29 mouse cellular contexts compared by ENCODE assay signal in genomic region chr19:30348924-30349323, GRCm38 (mm10).
"Had no signal": no experiment of that assay in that cellular context is flagged by ENCODE, and none has a peak within 500 bp of the region (broad histone marks: within the 10 kb centered on the region; RNA-seq: fewer than 3 reads in every experiment).

No protein-coding gene starts in this region.

- H3K36me3 ChIP-seq: embryonic facial prominence, embryonic 10.5 days; embryonic facial prominence, embryonic 12.5 days; embryonic facial prominence, embryonic 13.5 days; embryonic facial prominence, embryonic 15.5 days; forebrain, embryonic 10.5 days; forebrain, embryonic 12.5 days; forebrain, embryonic 15.5 days; heart, embryonic 12.5 days had no signal

- H3K27me3 ChIP-seq: embryonic facial prominence, embryonic 12.5 days; embryonic facial prominence, embryonic 13.5 days; embryonic facial prominence, embryonic 15.5 days; forebrain, embryonic 12.5 days; forebrain, embryonic 13.5 days; forebrain, embryonic 15.5 days; heart, embryonic 12.5 days had no signal

- DNase-seq: cerebellum, adult 8-10 months; cerebellum, adult 9-10 months; cerebellum, adult 9-11 months; cerebellum, postnatal 10 days; cerebellum, postnatal 14 days; cerebellum, postnatal 25 days; cerebellum, postnatal 36 days; embryo, embryonic 11 days; forebrain, postnatal 0 days; gastrocnemius, adult 2 months; gastrocnemius, postnatal 10 days; gastrocnemius, postnatal 14 days; gastrocnemius, postnatal 25 days; gastrocnemius, postnatal 36 days; heart, adult 18-20 months; heart, adult 2 months had no signal

- H3K4me3 ChIP-seq: embryonic facial prominence, embryonic 10.5 days; embryonic facial prominence, embryonic 12.5 days; embryonic facial prominence, embryonic 13.5 days; embryonic facial prominence, embryonic 15.5 days; erythroblast, embryonic 14.5 days; forebrain, embryonic 10.5 days; forebrain, embryonic 12.5 days; forebrain, embryonic 13.5 days; forebrain, embryonic 15.5 days; gastrocnemius, adult 2 months; heart, adult 2 months; heart, embryonic 12.5 days had no signal

- H3K4me2 ChIP-seq: embryonic facial prominence, embryonic 12.5 days; embryonic facial prominence, embryonic 13.5 days; embryonic facial prominence, embryonic 15.5 days; forebrain, embryonic 12.5 days; forebrain, embryonic 13.5 days; forebrain, embryonic 15.5 days; heart, embryonic 11.5 days; heart, embryonic 12.5 days had no signal

- H3K9ac ChIP-seq: embryonic facial prominence, embryonic 12.5 days; embryonic facial prominence, embryonic 13.5 days; embryonic facial prominence, embryonic 15.5 days; forebrain, embryonic 12.5 days; forebrain, embryonic 13.5 days; forebrain, embryonic 15.5 days; forebrain, postnatal 0 days; heart, embryonic 12.5 days had no signal

- H3K27ac ChIP-seq: embryonic facial prominence, embryonic 10.5 days; embryonic facial prominence, embryonic 12.5 days; embryonic facial prominence, embryonic 13.5 days; embryonic facial prominence, embryonic 15.5 days; forebrain, embryonic 10.5 days; forebrain, embryonic 12.5 days; forebrain, embryonic 13.5 days; forebrain, embryonic 15.5 days; gastrocnemius, adult 2 months; heart, adult 2 months had no signal

- H3K9me3 ChIP-seq: embryonic facial prominence, embryonic 10.5 days; embryonic facial prominence, embryonic 12.5 days; embryonic facial prominence, embryonic 13.5 days; embryonic facial prominence, embryonic 15.5 days; forebrain, embryonic 10.5 days; forebrain, embryonic 12.5 days; forebrain, embryonic 13.5 days; forebrain, embryonic 15.5 days; heart, embryonic 12.5 days had no signal

- ATAC-seq: forebrain, embryonic 13.5 days; forebrain, embryonic 14.5 days; forebrain, embryonic 15.5 days; forebrain, embryonic 16.5 days; forebrain, postnatal 0 days had no signal

- H3K4me1 ChIP-seq: embryonic facial prominence, embryonic 12.5 days; embryonic facial prominence, embryonic 13.5 days; embryonic facial prominence, embryonic 15.5 days; forebrain, embryonic 12.5 days; forebrain, embryonic 13.5 days; forebrain, embryonic 15.5 days; heart, embryonic 12.5 days had no signal
